Mouse (Mus musculus) gastrocnemius, postnatal 10 days (tissue): ENCODE measurements at regions not wholly inside any gene's neighbourhood (a gene's known extent, or its start where the extent isn't known, plus 50 kb on each side); places are given as distances from the start of the nearest gene placed in this dataset.
"Not testable (repeated sequence)": the region's sequence is repeated elsewhere in the genome, so short reads cannot be mapped to it uniquely, and the experiment has no call there.

Source experiments
- DNase-seq: peaks from one replicate; pipeline ENCODE4 v3.0.0; 2021; ENCODE audit warnings: mixed read lengths

DNA sequence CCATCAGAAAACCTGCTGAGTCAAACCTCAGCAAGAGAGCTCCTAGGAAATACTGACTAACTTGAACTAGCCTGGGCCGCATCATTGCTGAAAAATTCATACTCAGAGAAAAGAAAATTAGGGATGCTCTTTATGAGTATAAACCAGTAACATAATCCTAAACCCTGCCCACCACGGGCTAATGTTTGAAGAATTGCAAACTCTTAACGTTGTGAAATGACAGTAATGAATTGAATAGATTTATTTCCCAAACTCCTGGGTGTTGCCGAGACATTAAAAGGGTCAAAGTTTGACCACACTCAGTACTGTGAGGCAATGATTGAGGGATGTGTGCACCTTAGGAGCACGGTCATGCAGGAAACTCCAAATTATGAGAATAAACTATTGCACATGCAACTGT lies 125.3 kb downstream of the Gipc2 start:
- DNase-seq = no peak

DNA sequence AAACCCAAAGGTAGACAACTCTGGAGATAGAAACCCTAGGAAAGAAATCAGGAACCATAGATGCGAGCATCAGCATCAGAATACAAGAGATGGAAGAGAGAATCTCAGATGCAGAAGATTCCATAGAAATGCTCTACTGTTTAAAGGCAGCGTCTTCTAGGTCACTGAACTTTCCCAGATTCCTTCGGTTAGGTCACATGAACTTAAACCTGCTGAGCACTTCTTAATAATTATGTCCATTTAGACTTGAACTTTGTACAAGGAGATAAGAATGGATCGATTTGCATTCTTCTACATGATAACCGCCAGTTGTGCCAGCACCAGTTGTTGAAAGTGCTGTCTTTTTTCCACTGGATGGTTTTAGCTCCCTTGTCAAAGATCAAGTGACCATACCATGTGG lies 129.2 kb downstream of the Gipc2 start:
- not testable (repeated sequence) for DNase-seq

DNA sequence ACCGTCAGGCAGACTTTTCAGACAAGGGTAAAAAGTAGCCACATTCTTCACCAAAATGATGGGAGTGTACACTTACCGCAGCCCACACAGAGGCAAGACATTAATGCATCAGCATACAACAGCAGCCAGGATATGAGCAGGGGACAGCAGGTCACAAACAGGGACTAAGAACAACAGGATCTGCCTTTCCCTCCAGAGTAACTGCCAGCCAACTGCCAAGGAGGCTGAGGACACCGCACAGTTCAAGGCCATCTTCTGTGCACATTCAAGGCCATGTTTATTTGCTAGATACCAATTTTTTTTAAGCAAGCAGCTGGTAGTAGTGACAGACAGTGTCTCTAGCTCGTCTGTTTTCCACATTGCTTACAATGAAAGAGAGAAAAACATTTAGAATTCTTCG lies 130.6 kb downstream of the Gipc2 start:
- no peak for DNase-seq

GRCm38 (mm10) chr3:152034686-152035085 lies 131.3 kb downstream of the Gipc2 start:
- DNase-seq = no peak

GRCm38 (mm10) chr3:152034221-152034620 lies 131.8 kb downstream of the Gipc2 start:
- no peak for DNase-seq

GRCm38 (mm10) chr3:152032663-152033318 lies 133.2 kb downstream of the Gipc2 start:
- no peak for DNase-seq

- DNase-seq = no peak
These were observed 137.3 kb downstream of the Gipc2 start for GRCm38 (mm10) chr3:152028695-152029094.

- no peak for DNase-seq
These were observed 140.0 kb downstream of the Gipc2 start for GRCm38 (mm10) chr3:152026034-152026433.

- no peak for DNase-seq
These were observed 140.9 kb downstream of the Gipc2 start for GRCm38 (mm10) chr3:152025122-152025521.

DNA sequence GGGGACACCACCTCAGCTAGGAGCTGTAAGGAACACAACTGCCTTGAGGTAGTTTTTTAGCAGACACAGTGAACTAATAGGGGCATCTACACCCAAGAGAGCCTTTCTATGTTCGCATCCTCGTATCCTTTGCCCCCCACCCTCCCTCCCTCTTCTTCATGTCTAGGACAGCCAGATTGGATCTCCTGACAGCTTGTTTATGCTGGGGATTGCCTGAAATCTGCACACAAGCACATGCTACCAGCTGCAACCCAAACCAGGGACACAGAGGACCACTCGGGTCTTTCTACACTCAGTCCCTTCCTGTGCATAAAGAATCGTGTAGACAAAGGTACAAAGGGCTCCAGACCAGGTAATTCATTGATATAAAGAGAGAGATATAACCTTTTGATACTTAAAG lies 159.3 kb downstream of the Gipc2 start:
- no peak for DNase-seq

- no peak for DNase-seq
These were observed 160.5 kb downstream of the Gipc2 start for GRCm38 (mm10) chr3:152005366-152006025.

GRCm38 (mm10) chr3:152004411-152004955 lies 161.5 kb downstream of the Gipc2 start:
- no peak for DNase-seq

DNA sequence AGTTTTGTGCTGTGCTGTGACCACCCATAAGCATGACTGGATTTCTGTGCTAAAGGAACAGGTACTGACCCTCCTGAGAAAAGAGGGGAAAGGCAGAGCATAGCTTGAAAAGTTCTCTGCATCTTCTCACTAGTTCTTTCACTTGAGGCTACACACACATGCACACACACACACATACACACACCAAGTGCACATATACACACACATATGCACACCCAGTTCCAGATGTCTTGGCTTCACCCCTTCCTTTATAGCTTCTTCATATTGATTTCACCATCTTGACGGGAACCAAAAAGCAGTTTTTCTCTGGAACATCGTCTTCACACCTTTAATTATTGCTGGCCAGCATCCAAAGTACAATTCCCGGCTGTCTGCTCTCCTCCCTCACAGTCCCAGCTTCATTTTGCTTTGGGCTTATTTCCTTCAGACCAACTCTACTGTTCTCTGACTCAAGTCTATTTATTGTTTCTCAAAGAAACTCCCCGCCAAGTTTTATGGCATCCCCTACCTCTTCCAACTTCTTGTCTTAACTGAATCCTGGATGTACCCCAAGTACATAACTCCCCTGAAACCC lies 160.2 kb upstream of the Ptgfr start:
- DNase-seq = no peak

DNA sequence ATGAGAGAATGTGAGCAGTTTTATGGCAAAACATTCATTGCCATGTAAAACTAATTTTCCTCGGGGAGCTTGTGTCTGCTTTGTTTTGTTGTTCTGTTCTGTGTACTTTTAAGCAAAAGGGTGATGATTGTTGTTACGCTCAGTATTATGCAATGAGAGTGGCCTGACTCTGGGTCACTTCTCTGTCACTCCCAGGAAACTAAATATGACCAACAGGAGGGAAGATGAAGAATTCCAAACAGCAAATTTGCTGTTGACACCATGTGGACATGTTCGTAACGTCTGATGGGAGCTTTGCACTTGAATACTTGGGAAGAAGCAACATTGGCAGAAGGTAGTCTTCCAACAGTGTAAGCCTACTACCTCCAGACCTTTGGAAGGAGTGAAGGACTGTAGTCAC lies 159.7 kb upstream of the Ptgfr start:
- no peak for DNase-seq

GRCm38 (mm10) chr3:151988221-151988620 lies 150.8 kb upstream of the Ptgfr start:
- DNase-seq = no peak

GRCm38 (mm10) chr3:151978136-151978535 lies 140.7 kb upstream of the Ptgfr start:
- DNase-seq = no peak

GRCm38 (mm10) chr3:151977651-151978050 lies 140.2 kb upstream of the Ptgfr start:
- no peak for DNase-seq

- DNase-seq = no peak
These were observed 112.4 kb upstream of the Ptgfr start for GRCm38 (mm10) chr3:151949865-151950264.

GRCm38 (mm10) chr3:151948015-151948645 lies 110.7 kb upstream of the Ptgfr start:
- DNase-seq = no peak

DNA sequence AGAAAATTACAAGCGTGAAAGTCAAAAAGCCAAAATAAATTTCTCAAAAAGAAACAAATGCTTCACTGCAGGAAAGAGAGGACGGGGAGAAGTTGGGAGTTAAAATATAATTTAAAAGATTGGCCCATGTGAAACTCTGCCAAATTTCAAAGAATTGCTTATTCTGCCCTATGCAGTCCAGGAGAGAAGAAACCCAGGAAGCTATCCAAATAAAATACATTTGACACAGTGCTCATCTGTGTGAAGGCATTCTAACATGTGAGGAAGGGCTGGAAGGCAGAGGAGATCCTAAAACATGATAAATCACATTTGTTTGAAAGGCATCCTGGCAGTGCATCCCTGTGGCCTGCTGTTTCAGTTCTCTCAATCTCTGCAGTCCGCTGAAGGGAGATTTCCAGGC lies 108.5 kb upstream of the Ptgfr start:
- no peak for DNase-seq

DNA sequence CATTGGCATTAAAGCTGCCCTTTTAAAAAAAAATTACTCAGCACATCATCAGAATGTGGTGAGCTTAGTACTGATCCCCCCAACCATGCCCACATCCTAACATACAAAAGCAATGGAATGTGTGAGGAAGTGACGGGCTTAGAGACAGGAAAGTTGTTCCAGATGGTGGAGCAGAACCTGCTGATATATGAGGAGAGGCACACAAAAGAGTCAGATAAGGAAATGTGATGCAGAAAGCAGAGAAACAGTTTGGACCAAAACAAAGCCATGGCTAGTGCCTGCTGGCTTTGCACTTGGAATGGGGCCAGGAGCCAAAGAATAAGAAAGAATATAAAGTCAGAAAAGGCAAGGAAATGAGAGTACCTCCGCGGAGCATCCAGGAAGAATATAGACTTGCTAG lies 106.1 kb upstream of the Ptgfr start:
- DNase-seq = no peak

GRCm38 (mm10) chr3:151938472-151939029 lies 101.1 kb upstream of the Ptgfr start:
- DNase-seq = no peak

- no peak for DNase-seq
These were observed 94.2 kb upstream of the Ptgfr start for GRCm38 (mm10) chr3:151931656-151932055.
